Mouse (Mus musculus) forebrain, embryonic 15.5 days (tissue): Measurements from ENCODE around the gene Ppp4c. TPM values are rescaled to one million over a fixed set of nuclear protein-coding genes. Genes with fewer than 3 reads are reported as not detected.
A peak's percentile ranks its signal among the peaks of the same experiment; 100 is the strongest.

Experiments used
- ATAC-seq: fragments of 200-750 bp; cut with Nextera tagmentation; replicated peaks from 2 replicates; pipeline ENCODE4 v1.8.0; 2017; ENCODE audit warnings: mild to moderate bottlenecking, moderate TSS enrichment, moderate library complexity
- H3K27ac ChIP-seq: fragments of 300-500 bp; sonication (generic); replicated peaks from 2 replicates; pipeline ENCODE4 v1.5.1; 2015; ENCODE audit warnings: mild to moderate bottlenecking, inconsistent platforms
- H3K27me3 ChIP-seq: fragments of 300-500 bp; sonication (generic); 2 replicates; pipeline ENCODE4 v1.6.1; 2015; ENCODE audit warnings: inconsistent platforms
- H3K36me3 ChIP-seq: fragments of 300-500 bp; sonication (generic); 2 replicates; pipeline ENCODE4 v1.6.1; 2015; ENCODE audit warnings: mild to moderate bottlenecking, inconsistent platforms
- H3K4me1 ChIP-seq: fragments of 300-500 bp; sonication (generic); 2 replicates; pipeline ENCODE4 v1.6.1; 2015; ENCODE audit warnings: inconsistent platforms
- H3K4me2 ChIP-seq: fragments of 300-500 bp; sonication (generic); replicated peaks from 2 replicates; pipeline ENCODE4 v1.6.1; 2015; ENCODE audit warnings: mild to moderate bottlenecking, inconsistent platforms
- H3K4me3 ChIP-seq: fragments of 300-500 bp; sonication (generic); 2 replicates; pipeline ENCODE4 v1.5.1; 2015; ENCODE audit warnings: mild to moderate bottlenecking, inconsistent platforms
- H3K9ac ChIP-seq: fragments of 300-500 bp; sonication (generic); replicated peaks from 2 replicates; pipeline ENCODE4 v1.6.1; 2015; ENCODE audit warnings: mild to moderate bottlenecking, inconsistent platforms
- H3K9me3 ChIP-seq: fragments of 300-500 bp; sonication (generic); 2 replicates; pipeline ENCODE4 v1.6.1; 2016; ENCODE audit warnings: inconsistent platforms
- WGBS: fragments of 180-500 bp; shearing (Covaris S2); methylation state at CpG from one replicate; pipeline ENCODE4 v1.1.7; 2015; ENCODE audit warnings: mixed read lengths; 5-methylcytosine and 5-hydroxymethylcytosine counted together
- polyA plus RNA-seq: library from polyadenylated mRNA; unstranded; fragments of >200 nt; fragmentation: Nextera tagmentation; extraction: Ambion mirVana; gene quantifications from 2 replicates; pipeline ENCODE4 v1.2.1, GENCODE M21; 2015

The Ppp4c gene
- 215 TPM in 2 replicates for polyA plus RNA-seq

- WGBS = under 1% methylated on average over 79 of the region's 83 CpGs
- H3K4me3 ChIP-seq = peak within 1 kb of the TSS; percentile 93
Observed at GRCm38 (mm10) chr7:126791851-126792720, at the start of gene Ppp4c. TSS of gene Ppp4c (minus strand) at chr7:126792496.

GRCm38 (mm10) chr7:126833294-126833693, 41.0 kb upstream of the Ppp4c start:
- H3K4me2 ChIP-seq = no peak overlapping the region
- H3K36me3 ChIP-seq = no peaks in the 10 kb centered on the region; the same call in 1 of the 2 replicates
- no peak overlapping the region for H3K27ac ChIP-seq
- no peak for ATAC-seq
- no peaks in the 10 kb centered on the region for H3K9me3 ChIP-seq
- H3K4me3 ChIP-seq = no peak overlapping the region
- H3K9ac ChIP-seq = no peak overlapping the region
- H3K27me3 ChIP-seq = no peaks in the 10 kb centered on the region
- 100% methylated on average over 1 of the region's 1 CpGs for WGBS
- peaks cover 9% of the 10 kb centered on the region for H3K4me1 ChIP-seq

More at GRCm38 (mm10) chr7:126791851-126792720, at the start of gene Ppp4c:
- peaks cover 34% of the 10 kb centered on the region for H3K4me1 ChIP-seq
- no peaks in the 10 kb centered on the region for H3K9me3 ChIP-seq
- no peaks in the 10 kb centered on the region for H3K27me3 ChIP-seq
- H3K27ac ChIP-seq = peak within 1 kb of the TSS; percentile 95
- H3K4me2 ChIP-seq = peak within 1 kb of the TSS; percentile 93
- peak; percentile 97 for ATAC-seq
- H3K36me3 ChIP-seq = peaks cover 53% of the 10 kb centered on the region
- peak within 1 kb of the TSS; percentile 90 for H3K9ac ChIP-seq

- no peaks in the 10 kb centered on the region for H3K27me3 ChIP-seq
- no peaks in the 10 kb centered on the region for H3K9me3 ChIP-seq
- no peaks in the 10 kb centered on the region; the same call in 1 of the 2 replicates for H3K36me3 ChIP-seq
- H3K4me1 ChIP-seq = peaks cover 9% of the 10 kb centered on the region
- H3K4me3 ChIP-seq = peak overlapping the region; percentile 38
- H3K9ac ChIP-seq = no peak overlapping the region
- H3K27ac ChIP-seq = no peak overlapping the region
- H3K4me2 ChIP-seq = peak overlapping the region; percentile 57
- peak; percentile 88 for ATAC-seq
- under 1% methylated on average over 21 of the region's 21 CpGs for WGBS
Observed at GRCm38 (mm10) chr7:126832036-126832598, 39.8 kb upstream of the Ppp4c start.

GRCm38 (mm10) chr7:126831539-126831938, 39.2 kb upstream of the Ppp4c start, which contains the start of gene 4930451I11Rik:
TSS of gene 4930451I11Rik (minus strand) at chr7:126831639.
- WGBS = 60% methylated on average over 5 of the region's 5 CpGs
- Histone ChIP-seq H3K4me3 (peak within 1 kb of the TSS; percentile 38), H3K27me3 (no peaks in the 10 kb centered on the region), H3K9me3 (no peaks in the 10 kb centered on the region), H3K4me2 (peak within 1 kb of the TSS; percentile 57), H3K4me1 (peaks cover 9% of the 10 kb centered on the region), H3K27ac (no peak within 1 kb of the TSS), H3K9ac (no peak within 1 kb of the TSS), H3K36me3 (no peaks in the 10 kb centered on the region; the same call in 1 of the 2 replicates)
- no peak for ATAC-seq

GRCm38 (mm10) chr7:126825952-126826351, 33.7 kb upstream of the Ppp4c start:
- H3K4me1 ChIP-seq = peaks cover 35% of the 10 kb centered on the region
- no peaks in the 10 kb centered on the region for H3K9me3 ChIP-seq
- no peak overlapping the region for H3K27ac ChIP-seq
- H3K4me2 ChIP-seq = no peak overlapping the region
- no peaks in the 10 kb centered on the region for H3K27me3 ChIP-seq
- no peak overlapping the region for H3K4me3 ChIP-seq
- ATAC-seq = no peak
- H3K9ac ChIP-seq = no peak overlapping the region
- WGBS = 81% methylated on average over 5 of the region's 5 CpGs
- H3K36me3 ChIP-seq = no peaks in the 10 kb centered on the region; the same call in 1 of the 2 replicates

- Histone ChIP-seq H3K9ac (no peak overlapping the region), H3K36me3 (no peaks in the 10 kb centered on the region; the same call in 1 of the 2 replicates), H3K4me1 (peaks cover 35% of the 10 kb centered on the region), H3K27me3 (no peaks in the 10 kb centered on the region), H3K4me2 (peak overlapping the region; percentile 72; the same call in 1 of the 2 replicates), H3K9me3 (no peaks in the 10 kb centered on the region), H3K27ac (no peak overlapping the region), H3K4me3 (no peak overlapping the region)
- ATAC-seq = no peak
- 25% methylated on average over 8 of the region's 8 CpGs for WGBS
Observed at GRCm38 (mm10) chr7:126825403-126825802, 33.1 kb upstream of the Ppp4c start.

- peak overlapping the region; percentile 85 for H3K27ac ChIP-seq
- no peaks in the 10 kb centered on the region for H3K27me3 ChIP-seq
- WGBS = 7% methylated on average over 10 of the region's 10 CpGs
- peaks cover 35% of the 10 kb centered on the region for H3K4me1 ChIP-seq
- H3K4me2 ChIP-seq = peak overlapping the region; percentile 72
- no peaks in the 10 kb centered on the region; the same call in 1 of the 2 replicates for H3K36me3 ChIP-seq
- H3K4me3 ChIP-seq = peak overlapping the region; percentile 75
- peak overlapping the region; percentile 89 for H3K9ac ChIP-seq
- ATAC-seq = peak; percentile 14; the same call in 1 of the 2 replicates
- no peaks in the 10 kb centered on the region for H3K9me3 ChIP-seq
Observed at GRCm38 (mm10) chr7:126823940-126824339, 31.6 kb upstream of the Ppp4c start.

- under 1% methylated on average over 11 of the region's 19 CpGs for WGBS
- Histone ChIP-seq H3K27me3 (no peaks in the 10 kb centered on the region), H3K9me3 (no peaks in the 10 kb centered on the region), H3K4me3 (peak overlapping the region; percentile 75), H3K27ac (peak overlapping the region; percentile 85), H3K4me1 (peaks cover 35% of the 10 kb centered on the region), H3K4me2 (peak overlapping the region; percentile 72), H3K36me3 (no peaks in the 10 kb centered on the region; the same call in 1 of the 2 replicates), H3K9ac (peak overlapping the region; percentile 89)
- ATAC-seq = peak; percentile 78
Observed at GRCm38 (mm10) chr7:126823202-126823711, 31.0 kb upstream of the Ppp4c start.

GRCm38 (mm10) chr7:126822741-126823140, 30.4 kb upstream of the Ppp4c start:
- H3K36me3 ChIP-seq = no peaks in the 10 kb centered on the region; the same call in 1 of the 2 replicates
- H3K9me3 ChIP-seq = no peaks in the 10 kb centered on the region
- H3K27ac ChIP-seq = peak overlapping the region; percentile 85
- peaks cover 35% of the 10 kb centered on the region for H3K4me1 ChIP-seq
- H3K4me2 ChIP-seq = peak overlapping the region; percentile 72
- ATAC-seq = peak; percentile 45; the same call in 1 of the 2 replicates
- H3K9ac ChIP-seq = peak overlapping the region; percentile 89
- H3K4me3 ChIP-seq = peak overlapping the region; percentile 75
- WGBS = 20% methylated on average over 9 of the region's 9 CpGs
- H3K27me3 ChIP-seq = no peaks in the 10 kb centered on the region

- H3K4me3 ChIP-seq = peak overlapping the region; percentile 75
- H3K4me2 ChIP-seq = peak overlapping the region; percentile 72
- H3K9me3 ChIP-seq = no peaks in the 10 kb centered on the region
- 22% methylated on average over 7 of the region's 7 CpGs for WGBS
- H3K27me3 ChIP-seq = no peaks in the 10 kb centered on the region
- H3K36me3 ChIP-seq = no peaks in the 10 kb centered on the region; the same call in 1 of the 2 replicates
- ATAC-seq = peak; percentile 28; the same call in 1 of the 2 replicates
- H3K9ac ChIP-seq = 0 out of 2 replicates have a peak overlapping the region, but pooled peaks have one; percentile 89
- H3K4me1 ChIP-seq = peaks cover 35% of the 10 kb centered on the region
- peak overlapping the region; percentile 85; the same call in 1 of the 2 replicates for H3K27ac ChIP-seq
Observed at GRCm38 (mm10) chr7:126821835-126822511, 29.7 kb upstream of the Ppp4c start.

- H3K4me1 ChIP-seq = peaks cover 11% of the 10 kb centered on the region
- ATAC-seq = no peak
- no peak overlapping the region for H3K27ac ChIP-seq
- H3K9me3 ChIP-seq = no peaks in the 10 kb centered on the region
- no peak overlapping the region for H3K4me2 ChIP-seq
- 25% methylated on average over 1 of the region's 1 CpGs for WGBS
- no peaks in the 10 kb centered on the region for H3K27me3 ChIP-seq
- no peak overlapping the region for H3K9ac ChIP-seq
- no peaks in the 10 kb centered on the region for H3K36me3 ChIP-seq
- no peak overlapping the region for H3K4me3 ChIP-seq
Observed at GRCm38 (mm10) chr7:126818818-126819217, 26.5 kb upstream of the Ppp4c start.
